Mouse (Mus musculus) erythroblast, embryonic 14.5 days (primary cell): Measurements from ENCODE around the gene Iffo2.

Source experiments
- GATA1 ChIP-seq: IDR thresholded peaks from 2 replicates; pipeline ENCODE4 v1.6.1; 2012; ENCODE audit warnings: low read length, inconsistent platforms, mixed read lengths
- TAL1 ChIP-seq: IDR thresholded peaks from 3 replicates; pipeline ENCODE4 v1.6.1; 2012; ENCODE audit warnings: low read length, inconsistent platforms, mixed read lengths

DNA sequence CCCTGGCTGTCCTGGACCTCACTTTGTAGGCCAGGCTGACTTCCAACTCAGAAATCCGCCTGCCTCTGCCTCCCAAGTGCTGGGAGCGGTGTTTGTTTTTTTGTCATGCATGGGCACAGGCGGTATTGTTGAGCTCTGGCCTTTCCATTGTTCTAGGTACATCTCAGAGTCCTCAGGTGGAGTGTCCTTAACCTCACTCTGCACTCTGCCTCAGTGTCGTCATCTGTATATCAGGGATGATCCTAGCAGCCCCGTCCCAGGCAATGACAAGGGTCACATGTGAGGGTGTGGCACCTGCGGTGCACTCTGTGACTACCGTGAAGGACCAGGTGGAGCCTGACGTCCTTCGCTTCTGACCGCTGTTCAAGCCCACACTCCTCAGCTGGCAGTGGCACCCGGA is 97.0 kb downstream of the Iffo2 start:
- TF ChIP-seq TAL1, result no peak
- TF ChIP-seq GATA1, result no peak
